In the genomic region with DNA sequence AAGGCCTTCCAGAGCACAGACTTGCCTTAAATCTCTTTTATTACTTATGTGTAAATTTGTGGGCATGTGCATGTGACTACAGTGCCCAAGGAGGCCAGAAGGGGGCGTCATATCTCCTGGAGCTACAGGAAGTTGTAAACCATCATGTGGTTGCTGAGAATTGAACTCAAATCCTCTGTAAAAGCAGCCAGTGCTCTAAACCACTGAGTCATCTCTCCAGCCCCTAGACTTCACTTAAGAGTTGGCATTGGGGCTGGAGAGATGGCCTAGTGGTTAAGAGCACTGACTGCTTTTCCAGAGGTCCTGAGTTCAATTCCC, we compare ENCODE assay signal across 21 mouse cellular contexts. TPM values are rescaled to one million over a fixed set of nuclear protein-coding genes. Genes with fewer than 3 reads are reported as not detected.
"Had no signal": no experiment of that assay in that cellular context is flagged by ENCODE, and none has a peak within 500 bp of the region (broad histone marks: within the 10 kb centered on the region; RNA-seq: fewer than 3 reads in every experiment).

No protein-coding gene starts in this region.

- DNase-seq: kidney, adult 8-10 months; kidney, postnatal 14 days; kidney, postnatal 4 days; layer of hippocampus, postnatal 36 days; liver, postnatal 0 days; lung, embryonic 14.5 days; lung, postnatal 10 days; lung, postnatal 4 days; midbrain, embryonic 14.5 days; thymus, adult 2 months; thymus, postnatal 14 days; thymus, postnatal 4 days had no signal

- H3K9me3 ChIP-seq: limb, embryonic 12.5 days; limb, embryonic 15.5 days had no signal

- H3K4me1 ChIP-seq: limb, embryonic 12.5 days; limb, embryonic 15.5 days had no signal

- H3K9ac ChIP-seq: limb, embryonic 12.5 days; limb, embryonic 15.5 days; liver, embryonic 14.5 days; liver, postnatal 0 days; lung, embryonic 14.5 days had no signal

- ATAC-seq: liver, postnatal 0 days had no signal

- H3K27ac ChIP-seq: left cerebral cortex, adult 2 months; limb, embryonic 12.5 days; limb, embryonic 15.5 days; liver, embryonic 14.5 days had no signal

- H3K4me3 ChIP-seq: left cerebral cortex, adult 2 months; limb, embryonic 12.5 days; limb, embryonic 15.5 days had no signal

- H3K4me2 ChIP-seq: limb, embryonic 12.5 days; limb, embryonic 15.5 days; liver, embryonic 11.5 days; lung, embryonic 14.5 days; midbrain, embryonic 11.5 days had no signal

- H3K36me3 ChIP-seq: limb, embryonic 12.5 days; limb, embryonic 15.5 days had no signal

RNA-seq across cellular contexts. Expression of a gene that starts 44.6 kb away (rescaled TPM):
- total RNA-seq: megakaryocyte progenitor cell, adult 5-6 weeks; megakaryocyte-erythroid progenitor cell, adult 5-6 weeks had no signal

RNA-seq across cellular contexts. Expression of a gene that starts 53.8 kb away (rescaled TPM):
- total RNA-seq: midbrain, postnatal 0 days had no signal
